Mouse (Mus musculus) liver, adult 2 months (tissue): ENCODE data around the gene Dido1. TPM values are rescaled to one million over a fixed set of nuclear protein-coding genes. Genes with fewer than 3 reads are reported as not detected.
"Not testable (repeated sequence)": the region's sequence is repeated elsewhere in the genome, so short reads cannot be mapped to it uniquely, and the experiment has no call there.

Experiments used
- DNase-seq: peaks from one replicate; pipeline ENCODE4 v3.0.0-alpha.2; 2011; ENCODE audit warnings: low read depth, low spot score; ENCODE audit errors: extremely low read depth
- H3K27ac ChIP-seq: fragments of 200-500 bp; replicated peaks from 2 replicates; pipeline ENCODE4 v1.5.1; 2012; ENCODE audit warnings: low read depth, mild to moderate bottlenecking, control low read depth, inconsistent platforms, low read length; ENCODE audit not compliant: insufficient read depth
- H3K27me3 ChIP-seq: fragments of 200-500 bp; 2 replicates; pipeline ENCODE4 v1.6.1; 2012; ENCODE audit warnings: mild to moderate bottlenecking, moderate library complexity, low read length, inconsistent platforms; ENCODE audit not compliant: control insufficient read depth, insufficient read depth
- H3K36me3 ChIP-seq: fragments of 200-500 bp; 2 replicates; pipeline ENCODE4 v1.6.1; 2012; ENCODE audit warnings: low read length, inconsistent platforms; ENCODE audit not compliant: control insufficient read depth, insufficient read depth
- H3K4me1 ChIP-seq: fragments of 200-500 bp; 2 replicates; pipeline ENCODE4 v1.6.1; 2011; ENCODE audit warnings: low read length; ENCODE audit not compliant: control insufficient read depth, insufficient read depth
- H3K4me3 ChIP-seq: fragments of 200-500 bp; 2 replicates; pipeline ENCODE4 v1.5.1; 2011; ENCODE audit warnings: low read depth, mild to moderate bottlenecking, control low read depth, low read length, moderate library complexity; ENCODE audit not compliant: insufficient read depth
- H3K79me2 ChIP-seq: fragments of 200-500 bp; 2 replicates; pipeline ENCODE4 v1.6.1; 2012; ENCODE audit warnings: inconsistent platforms, mild to moderate bottlenecking, low read length, moderate library complexity; ENCODE audit not compliant: control insufficient read depth, insufficient read depth
- H3K9ac ChIP-seq: fragments of 200-500 bp; 2 replicates; pipeline ENCODE4 v1.6.1; 2012; ENCODE audit warnings: low read depth, mild to moderate bottlenecking, control low read depth, inconsistent platforms, low read length
- CTCF ChIP-seq: fragments of 200-500 bp; IDR thresholded peaks from 2 replicates; pipeline ENCODE4 v1.5.1; 2011; ENCODE audit warnings: low read depth, low read length, control low read depth
- POLR2A ChIP-seq: fragments of 200-500 bp; IDR thresholded peaks from 2 replicates; pipeline ENCODE4 v1.6.1; 2011; ENCODE audit warnings: low read length, control low read depth; ENCODE audit not compliant: insufficient read depth; ENCODE audit errors: extremely low read depth
- WGBS: fragments of 180-500 bp; shearing (Covaris S2); methylation state at CpG from one replicate; pipeline ENCODE4 v1.1.7; 2018; 5-methylcytosine and 5-hydroxymethylcytosine counted together
- polyA plus RNA-seq: library from polyadenylated mRNA; depleted of rRNA; stranded (reverse); fragments of >200 nt; gene quantifications from 2 replicates; pipeline ENCODE4 v1.2.3, GENCODE M21; 2012
- total RNA-seq: library from RNA; depleted of rRNA; stranded (reverse); fragments of >200 nt; gene quantifications from 2 replicates; pipeline ENCODE4 v1.2.3, GENCODE M21; 2014

Dido1 gene
- total and polyA plus RNA-seq, 2 experiments = 10.0 to 27.1 TPM

DNA sequence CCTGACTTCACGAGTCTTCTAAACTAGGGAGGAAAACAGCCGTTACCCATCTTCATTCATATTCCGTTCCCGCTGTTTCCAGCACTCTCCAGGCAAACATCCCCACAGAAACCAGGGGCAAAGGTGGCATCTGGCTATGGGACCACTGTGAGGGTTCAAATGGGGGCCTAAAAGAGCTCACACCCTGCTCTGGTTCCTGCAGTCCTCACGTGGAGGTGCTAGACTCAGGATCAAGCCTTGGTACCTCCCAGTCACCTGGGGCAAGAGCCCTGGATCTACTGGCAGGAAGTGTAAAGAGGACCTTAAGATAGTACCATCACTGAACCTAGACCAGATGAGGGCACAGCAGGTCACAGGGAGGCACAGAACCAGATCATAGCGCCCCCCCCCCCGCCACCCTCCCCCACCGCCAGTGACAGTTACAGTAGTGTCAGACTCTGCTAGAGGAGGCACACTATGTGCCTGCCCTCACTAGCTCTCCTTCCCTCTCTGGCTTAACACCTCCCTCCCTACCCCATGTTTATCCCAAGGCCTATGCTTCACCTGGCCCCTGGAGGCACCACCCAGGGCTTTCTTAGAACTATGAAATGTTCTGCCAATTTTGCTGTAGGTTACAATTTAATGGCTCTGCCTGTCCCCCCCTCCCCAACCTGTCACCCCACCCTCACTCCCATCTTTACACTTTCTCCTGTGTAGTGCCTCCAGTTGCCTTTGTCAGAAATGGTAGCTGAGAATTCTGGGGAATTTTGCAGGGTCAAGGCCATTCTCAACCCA lies 16.2 kb upstream of the Dido1 start:
- Histone ChIP-seq H3K36me3 (peaks cover 15% of the 10 kb centered on the region), H3K4me3 (0 out of 2 replicates have a peak overlapping the region, but pooled peaks have one; percentile 2), H3K79me2 (peaks cover 2% of the 10 kb centered on the region; the same call in 1 of the 2 replicates), H3K9ac (peak overlapping the region; percentile 39; the same call in 1 of the 2 replicates), H3K4me1 (peaks cover 11% of the 10 kb centered on the region; the same call in 1 of the 2 replicates), H3K27me3 (no peaks in the 10 kb centered on the region), H3K27ac (no peak overlapping the region)
- no peak for TF ChIP-seq POLR2A
- TF ChIP-seq CTCF = no peak
- no peak for DNase-seq
- WGBS = 8% methylated on average over 8 of the region's 8 CpGs

DNA sequence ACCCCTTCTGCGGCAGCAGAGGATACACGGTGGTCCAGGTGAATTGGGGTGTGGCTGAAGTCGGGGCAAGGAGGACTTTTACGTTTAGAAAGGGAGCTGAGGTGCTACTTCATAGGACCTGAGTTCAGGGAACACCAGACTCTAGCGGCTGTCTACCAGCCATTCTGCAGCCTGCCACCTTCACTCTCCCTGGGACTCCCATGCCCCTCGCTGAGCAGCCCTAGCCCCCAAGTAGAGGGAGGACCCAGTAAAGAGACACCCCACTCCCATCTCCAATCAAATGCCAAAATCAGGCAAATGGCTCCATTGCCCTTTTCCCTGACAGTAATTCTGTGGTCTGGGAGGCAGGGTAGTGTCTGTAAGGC lies 15.6 kb upstream of the Dido1 start:
- Histone ChIP-seq H3K36me3 (peaks cover 21% of the 10 kb centered on the region), H3K4me3 (peak overlapping the region; percentile 48), H3K79me2 (peaks cover 2% of the 10 kb centered on the region; the same call in 1 of the 2 replicates), H3K4me1 (peaks cover 11% of the 10 kb centered on the region; the same call in 1 of the 2 replicates), H3K27me3 (no peaks in the 10 kb centered on the region), H3K9ac (peak overlapping the region; percentile 39), H3K27ac (peak overlapping the region; percentile 42)
- 2% methylated on average over 6 of the region's 6 CpGs for WGBS
- no peak for TF ChIP-seq POLR2A
- no peak for TF ChIP-seq CTCF
- no peak for DNase-seq

DNA sequence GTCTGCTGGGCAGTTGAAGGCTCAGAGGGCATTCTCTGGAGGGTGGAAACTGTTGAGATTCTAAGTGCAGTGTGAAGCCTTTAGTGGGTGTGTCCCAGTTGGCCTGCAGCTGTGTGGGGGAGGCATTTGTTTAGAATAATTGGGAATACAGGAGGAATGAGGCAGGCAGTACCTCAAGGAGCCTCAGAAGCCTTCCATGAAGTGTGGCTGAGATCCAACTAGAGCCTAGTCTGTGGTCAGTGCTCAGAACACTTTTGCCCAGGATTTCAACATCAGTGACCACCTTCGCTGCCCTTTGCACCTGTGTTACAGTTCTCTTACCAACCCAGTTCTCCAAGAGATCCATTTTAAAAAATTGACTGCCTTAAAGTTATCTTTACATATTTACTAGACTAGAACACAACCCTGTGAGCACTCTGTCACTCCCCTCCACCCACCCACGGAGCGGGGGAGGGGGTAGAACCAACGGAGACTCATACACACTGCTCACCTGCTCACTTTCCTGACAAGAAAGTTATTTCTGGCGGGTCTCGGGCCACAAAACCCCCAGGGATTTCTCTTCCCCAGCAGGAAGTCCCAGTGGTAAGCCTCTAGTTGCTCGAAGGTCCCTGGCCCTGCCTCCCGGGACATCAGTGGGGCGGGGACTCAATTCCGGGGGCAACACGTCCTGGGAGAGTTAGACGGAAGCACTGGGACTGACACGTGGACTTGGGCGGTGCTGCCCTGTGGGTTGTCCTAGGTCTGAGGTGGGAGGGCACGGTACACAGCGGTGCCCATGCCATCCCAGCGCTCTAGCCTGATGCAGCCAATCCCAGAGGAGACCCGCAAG lies 15.0 kb upstream of the Dido1 start, which contains the start of gene Slc17a9:
Gene Slc17a9 (plus strand): TSS at position 679 of the 829 bp plus-strand sequence.
- no peaks in the 10 kb centered on the region for H3K27me3 ChIP-seq
- no peak for TF ChIP-seq CTCF
- peak; percentile 36; the same call in 1 of the 2 replicates for TF ChIP-seq POLR2A
- peak within 1 kb of the TSS; percentile 72 for H3K9ac ChIP-seq
- peak within 1 kb of the TSS; percentile 48 for H3K4me3 ChIP-seq
- 2% methylated on average over 18 of the region's 18 CpGs for WGBS
- peak; percentile 88 for DNase-seq
- peaks cover 2% of the 10 kb centered on the region; the same call in 1 of the 2 replicates for H3K79me2 ChIP-seq
- H3K27ac ChIP-seq = peak within 1 kb of the TSS; percentile 97
- H3K4me1 ChIP-seq = peaks cover 11% of the 10 kb centered on the region; the same call in 1 of the 2 replicates
- peaks cover 26% of the 10 kb centered on the region for H3K36me3 ChIP-seq

DNA sequence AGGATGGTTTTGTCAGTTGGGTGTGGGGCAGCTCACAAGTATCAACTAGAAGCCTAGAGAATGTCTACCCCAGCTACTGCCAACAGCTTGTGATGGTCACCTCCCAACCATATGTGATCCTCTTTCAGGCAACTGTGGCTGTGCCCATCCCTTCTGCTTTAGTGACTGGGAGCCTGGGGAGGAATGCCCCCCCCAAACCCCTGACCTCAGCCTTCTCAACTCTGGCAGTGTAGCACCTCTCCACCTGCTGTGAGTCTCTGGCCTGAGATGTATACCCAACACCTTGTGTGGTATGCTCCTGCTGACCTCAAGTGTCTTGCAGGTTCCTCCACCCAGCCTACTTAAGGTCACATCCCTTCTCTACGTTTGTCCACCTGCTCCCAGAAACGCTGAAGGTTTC lies 14.1 kb upstream of the Dido1 start:
- H3K9ac ChIP-seq = no peak overlapping the region
- no peak for TF ChIP-seq CTCF
- no peak for TF ChIP-seq POLR2A
- DNase-seq = no peak
- H3K27ac ChIP-seq = peak overlapping the region; percentile 97
- H3K27me3 ChIP-seq = no peaks in the 10 kb centered on the region
- H3K4me1 ChIP-seq = peaks cover 11% of the 10 kb centered on the region; the same call in 1 of the 2 replicates
- WGBS = 70% methylated on average over 2 of the region's 2 CpGs
- no peak overlapping the region for H3K4me3 ChIP-seq
- H3K36me3 ChIP-seq = peaks cover 32% of the 10 kb centered on the region
- H3K79me2 ChIP-seq = peaks cover 2% of the 10 kb centered on the region; the same call in 1 of the 2 replicates

DNA sequence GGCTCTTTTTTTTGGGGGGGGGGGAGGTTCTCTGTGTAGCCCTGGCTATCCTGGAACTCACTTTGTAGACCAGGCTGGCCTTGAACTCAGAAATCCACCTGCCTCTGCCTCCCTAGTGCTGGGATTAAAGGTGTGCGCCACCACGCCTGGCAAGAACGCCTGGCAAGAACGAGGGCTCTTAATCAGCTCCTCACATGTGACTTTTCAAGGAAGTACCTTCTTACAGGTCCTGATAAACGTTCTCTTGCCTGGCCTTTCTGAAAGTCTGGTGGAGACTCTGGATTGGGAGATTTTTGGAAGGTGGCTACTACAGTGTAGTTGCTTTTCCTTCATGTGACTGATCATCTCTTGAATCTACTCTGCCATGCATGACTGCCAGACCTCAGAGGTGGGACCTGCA lies 12.9 kb upstream of the Dido1 start:
- H3K79me2 ChIP-seq, H3K27ac ChIP-seq, DNase-seq, H3K27me3 ChIP-seq, H3K9ac ChIP-seq, H3K4me3 ChIP-seq: not testable (repeated sequence)
- WGBS = 88% methylated on average over 5 of the region's 5 CpGs
- Histone ChIP-seq H3K36me3 (peaks cover 38% of the 10 kb centered on the region), H3K4me1 (peaks cover 11% of the 10 kb centered on the region; the same call in 1 of the 2 replicates)
